Mouse (Mus musculus): ENCODE measurements at regions not wholly inside any gene's neighbourhood (a gene's known extent, or its start where the extent isn't known, plus 50 kb on each side); places are given as distances from the start of the nearest gene placed in this dataset.

- H3K9ac ChIP-seq (ENCODE audit: low read length) = no peak overlapping the region
- no peaks in the 10 kb centered on the region for H3K36me3 ChIP-seq (ENCODE audit: control insufficient read depth, insufficient read depth, low read length)
- no peak overlapping the region for H3K4me3 ChIP-seq (ENCODE audit: low read depth, low read length)
- peak; percentile 42; the same call in 1 of the 2 replicates for ATAC-seq
- DNase-seq (ENCODE audit: low spot score) = peak; percentile 33
- H3K27ac ChIP-seq (ENCODE audit: low read depth, low read length) = no peak overlapping the region
- H3K27me3 ChIP-seq (replicated peaks; ENCODE audit: control insufficient read depth, insufficient read depth, low read length) = no peaks in the 10 kb centered on the region
- H3K4me1 ChIP-seq (ENCODE audit: control insufficient read depth, insufficient read depth, low read length) = peaks cover 5% of the 10 kb centered on the region; the same call in 1 of the 2 replicates
- H3K4me2 ChIP-seq (ENCODE audit: low read length) = no peak overlapping the region
- 31% methylated on average over 7 of the region's 7 CpGs for WGBS
- no peaks in the 10 kb centered on the region for H3K9me3 ChIP-seq (replicated peaks; ENCODE audit: control insufficient read depth, low read length)
Observed at GRCm38 (mm10) chr8:28117997-28118778, 670.7 kb downstream of the Poteg start.

GRCm38 (mm10) chr8:28125021-28125420 is 677.6 kb downstream of the Poteg start:
- H3K27ac ChIP-seq (ENCODE audit: low read depth, low read length) = no peak overlapping the region
- no peak overlapping the region for H3K9ac ChIP-seq (ENCODE audit: low read length)
- DNase-seq (ENCODE audit: low spot score) (no peak), ATAC-seq (no peak)
- 78% methylated on average over 3 of the region's 3 CpGs for WGBS
- no peak overlapping the region for H3K4me3 ChIP-seq (ENCODE audit: low read depth, low read length)
- H3K27me3 ChIP-seq (replicated peaks; ENCODE audit: control insufficient read depth, insufficient read depth, low read length) = no peaks in the 10 kb centered on the region
- H3K4me1 ChIP-seq (ENCODE audit: control insufficient read depth, insufficient read depth, low read length) = no peaks in the 10 kb centered on the region
- no peaks in the 10 kb centered on the region for H3K9me3 ChIP-seq (replicated peaks; ENCODE audit: control insufficient read depth, low read length)
- H3K36me3 ChIP-seq (ENCODE audit: control insufficient read depth, insufficient read depth, low read length) = no peaks in the 10 kb centered on the region
- H3K4me2 ChIP-seq (ENCODE audit: low read length) = no peak overlapping the region

GRCm38 (mm10) chr8:28141916-28142315 is 694.4 kb downstream of the Poteg start:
- H3K4me2 ChIP-seq (ENCODE audit: low read length) = no peak overlapping the region
- no peak overlapping the region for H3K4me3 ChIP-seq (ENCODE audit: low read depth, low read length)
- H3K36me3 ChIP-seq (ENCODE audit: control insufficient read depth, insufficient read depth, low read length) = no peaks in the 10 kb centered on the region
- H3K9me3 ChIP-seq (replicated peaks; ENCODE audit: control insufficient read depth, low read length) = no peaks in the 10 kb centered on the region
- H3K4me1 ChIP-seq (ENCODE audit: control insufficient read depth, insufficient read depth, low read length) = no peaks in the 10 kb centered on the region
- H3K27me3 ChIP-seq (replicated peaks; ENCODE audit: control insufficient read depth, insufficient read depth, low read length) = no peaks in the 10 kb centered on the region
- WGBS = 18% methylated on average over 3 of the region's 3 CpGs
- H3K27ac ChIP-seq (ENCODE audit: low read depth, low read length) = no peak overlapping the region
- ATAC-seq (peak; percentile 54; the same call in 1 of the 2 replicates), DNase-seq (ENCODE audit: low spot score) (peak; percentile 28)
- H3K9ac ChIP-seq (ENCODE audit: low read length) = no peak overlapping the region

- Histone ChIP-seq H3K9ac (ENCODE audit: low read length) (no peak overlapping the region), H3K4me3 (ENCODE audit: low read depth, low read length) (no peak overlapping the region), H3K27ac (ENCODE audit: low read depth, low read length) (no peak overlapping the region), H3K4me1 (ENCODE audit: control insufficient read depth, insufficient read depth, low read length) (peaks cover 3% of the 10 kb centered on the region; the same call in 1 of the 2 replicates), H3K9me3 (replicated peaks; ENCODE audit: control insufficient read depth, low read length) (no peaks in the 10 kb centered on the region), H3K36me3 (ENCODE audit: control insufficient read depth, insufficient read depth, low read length) (no peaks in the 10 kb centered on the region), H3K27me3 (replicated peaks; ENCODE audit: control insufficient read depth, insufficient read depth, low read length) (no peaks in the 10 kb centered on the region), H3K4me2 (ENCODE audit: low read length) (no peak overlapping the region)
- DNase-seq (ENCODE audit: low spot score) (peak; percentile 84), ATAC-seq (peak; percentile 80)
- 70% methylated on average over 14 of the region's 14 CpGs for WGBS
Observed at GRCm38 (mm10) chr8:28148599-28149452, 701.4 kb downstream of the Poteg start.

GRCm38 (mm10) chr8:28149453-28149767 is 701.9 kb downstream of the Poteg start:
- 73% methylated on average over 3 of the region's 3 CpGs for WGBS
- no peak overlapping the region for H3K4me2 ChIP-seq (ENCODE audit: low read length)

GRCm38 (mm10) chr8:28160651-28161050 is 713.2 kb downstream of the Poteg start:
- H3K9me3 ChIP-seq (replicated peaks; ENCODE audit: control insufficient read depth, low read length) = no peaks in the 10 kb centered on the region
- H3K27me3 ChIP-seq (replicated peaks; ENCODE audit: control insufficient read depth, insufficient read depth, low read length) = no peaks in the 10 kb centered on the region
- H3K36me3 ChIP-seq (ENCODE audit: control insufficient read depth, insufficient read depth, low read length) = no peaks in the 10 kb centered on the region
- no peak overlapping the region for H3K4me3 ChIP-seq (ENCODE audit: low read depth, low read length)
- ATAC-seq = no peak
- DNase-seq (ENCODE audit: low spot score) = no peak
- no peak overlapping the region for H3K4me2 ChIP-seq (ENCODE audit: low read length)
- no peak overlapping the region for H3K9ac ChIP-seq (ENCODE audit: low read length)
- H3K27ac ChIP-seq (ENCODE audit: low read depth, low read length) = no peak overlapping the region
- H3K4me1 ChIP-seq (ENCODE audit: control insufficient read depth, insufficient read depth, low read length) = no peaks in the 10 kb centered on the region
- WGBS = 89% methylated on average over 4 of the region's 4 CpGs

More at GRCm38 (mm10) chr8:28149453-28149767, 701.9 kb downstream of the Poteg start:
- H3K9ac ChIP-seq (ENCODE audit: low read length) = no peak overlapping the region
- H3K4me1 ChIP-seq (ENCODE audit: control insufficient read depth, insufficient read depth, low read length) = peaks cover 3% of the 10 kb centered on the region; the same call in 1 of the 2 replicates
- H3K9me3 ChIP-seq (replicated peaks; ENCODE audit: control insufficient read depth, low read length) = no peaks in the 10 kb centered on the region
- H3K27me3 ChIP-seq (replicated peaks; ENCODE audit: control insufficient read depth, insufficient read depth, low read length) = no peaks in the 10 kb centered on the region
- H3K4me3 ChIP-seq (ENCODE audit: low read depth, low read length) = no peak overlapping the region
- no peak overlapping the region for H3K27ac ChIP-seq (ENCODE audit: low read depth, low read length)
- ATAC-seq = no peak
- H3K36me3 ChIP-seq (ENCODE audit: control insufficient read depth, insufficient read depth, low read length) = no peaks in the 10 kb centered on the region
- no peak for DNase-seq (ENCODE audit: low spot score)

- DNase-seq (ENCODE audit: low spot score) (no peak), ATAC-seq (no peak)
- no peaks in the 10 kb centered on the region for H3K9me3 ChIP-seq (replicated peaks; ENCODE audit: control insufficient read depth, low read length)
- no peaks in the 10 kb centered on the region for H3K36me3 ChIP-seq (ENCODE audit: control insufficient read depth, insufficient read depth, low read length)
- WGBS = 63% methylated on average over 1 of the region's 1 CpGs
- no peak overlapping the region for H3K4me3 ChIP-seq (ENCODE audit: low read depth, low read length)
- H3K4me1 ChIP-seq (ENCODE audit: control insufficient read depth, insufficient read depth, low read length) = no peaks in the 10 kb centered on the region
- H3K4me2 ChIP-seq (ENCODE audit: low read length) = no peak overlapping the region
- H3K9ac ChIP-seq (ENCODE audit: low read length) = no peak overlapping the region
- H3K27me3 ChIP-seq (replicated peaks; ENCODE audit: control insufficient read depth, insufficient read depth, low read length) = no peaks in the 10 kb centered on the region
- no peak overlapping the region for H3K27ac ChIP-seq (ENCODE audit: low read depth, low read length)
Observed at GRCm38 (mm10) chr8:28168036-28168435, 720.6 kb downstream of the Poteg start.

- peak; percentile 8 for DNase-seq (ENCODE audit: low spot score)
- 15% methylated on average over 4 of the region's 4 CpGs for WGBS
Observed at GRCm38 (mm10) chr8:28171456-28171855, 724.0 kb downstream of the Poteg start.

GRCm38 (mm10) chr8:28195943-28196342 is 748.5 kb downstream of the Poteg start:
- H3K9ac ChIP-seq (ENCODE audit: low read length) = no peak overlapping the region
- no peak for DNase-seq (ENCODE audit: low spot score)
- H3K27me3 ChIP-seq (replicated peaks; ENCODE audit: control insufficient read depth, insufficient read depth, low read length) = no peaks in the 10 kb centered on the region
- H3K36me3 ChIP-seq (ENCODE audit: control insufficient read depth, insufficient read depth, low read length) = no peaks in the 10 kb centered on the region
- H3K4me2 ChIP-seq (ENCODE audit: low read length) = no peak overlapping the region
- H3K9me3 ChIP-seq (replicated peaks; ENCODE audit: control insufficient read depth, low read length) = no peaks in the 10 kb centered on the region
- no peak overlapping the region for H3K4me3 ChIP-seq (ENCODE audit: low read depth, low read length)
- ATAC-seq = no peak
- no peak overlapping the region for H3K27ac ChIP-seq (ENCODE audit: low read depth, low read length)
- H3K4me1 ChIP-seq (ENCODE audit: control insufficient read depth, insufficient read depth, low read length) = no peaks in the 10 kb centered on the region
- 41% methylated on average over 1 of the region's 1 CpGs for WGBS

More at GRCm38 (mm10) chr8:28171456-28171855, 724.0 kb downstream of the Poteg start:
- no peaks in the 10 kb centered on the region for H3K27me3 ChIP-seq (replicated peaks; ENCODE audit: control insufficient read depth, insufficient read depth, low read length)
- no peak overlapping the region for H3K4me2 ChIP-seq (ENCODE audit: low read length)
- no peaks in the 10 kb centered on the region for H3K4me1 ChIP-seq (ENCODE audit: control insufficient read depth, insufficient read depth, low read length)
- H3K9ac ChIP-seq (ENCODE audit: low read length) = no peak overlapping the region
- H3K9me3 ChIP-seq (replicated peaks; ENCODE audit: control insufficient read depth, low read length) = no peaks in the 10 kb centered on the region
- H3K27ac ChIP-seq (ENCODE audit: low read depth, low read length) = no peak overlapping the region
- ATAC-seq = no peak
- H3K4me3 ChIP-seq (ENCODE audit: low read depth, low read length) = no peak overlapping the region
- H3K36me3 ChIP-seq (ENCODE audit: control insufficient read depth, insufficient read depth, low read length) = no peaks in the 10 kb centered on the region

Measured in forebrain, embryonic 14.5 days (tissue).